Mouse (Mus musculus) CD8-positive naive resting alpha-beta T cell, adult 2 months (primary cell): ENCODE measurements around the gene Poc5.

Experiments used
- DNase-seq, 2 experiments: peaks; one replicate each; pipeline ENCODE4 v3.0.0; 2022; ENCODE audit warnings: low read depth in 2 of 2, low spot score in 2 of 2

The Poc5 gene

GRCm38 (mm10) chr13:96431595-96432156, 43.6 kb downstream of the Poc5 start:
- DNase-seq, result peak; percentile 63 to 79

- DNase-seq, result no peak
These were observed 44.3 kb downstream of the Poc5 start for GRCm38 (mm10) chr13:96432376-96432811.

- no peak for DNase-seq
These were observed 44.9 kb downstream of the Poc5 start for GRCm38 (mm10) chr13:96433041-96433440.

- DNase-seq, result no peak
These were observed 45.6 kb downstream of the Poc5 start for GRCm38 (mm10) chr13:96433648-96434190.

- no peak for DNase-seq
These were observed 46.8 kb downstream of the Poc5 start for GRCm38 (mm10) chr13:96434899-96435331.

- no peak for DNase-seq
These were observed 47.7 kb downstream of the Poc5 start for GRCm38 (mm10) chr13:96435793-96436192.

GRCm38 (mm10) chr13:96436921-96437320, 48.8 kb downstream of the Poc5 start:
- no peak for DNase-seq

- DNase-seq, result no peak
These were observed 52.3 kb downstream of the Poc5 start for GRCm38 (mm10) chr13:96440436-96440835.

GRCm38 (mm10) chr13:96450205-96450856, 62.2 kb downstream of the Poc5 start:
- DNase-seq, result no peak

GRCm38 (mm10) chr13:96450869-96451268, 62.8 kb downstream of the Poc5 start:
- no peak for DNase-seq

GRCm38 (mm10) chr13:96451386-96452140, 63.5 kb downstream of the Poc5 start:
- no peak for DNase-seq

GRCm38 (mm10) chr13:96452621-96453020, 64.5 kb downstream of the Poc5 start:
- DNase-seq, result no peak

- DNase-seq, result no peak
These were observed 66.2 kb downstream of the Poc5 start for GRCm38 (mm10) chr13:96454288-96454687.

GRCm38 (mm10) chr13:96457566-96457965, 69.5 kb downstream of the Poc5 start:
- DNase-seq, result no peak

- no peak for DNase-seq
These were observed 69.9 kb downstream of the Poc5 start for GRCm38 (mm10) chr13:96458018-96458417.

GRCm38 (mm10) chr13:96458606-96459005, 70.5 kb downstream of the Poc5 start:
- no peak for DNase-seq

- DNase-seq, result no peak
These were observed 74.5 kb downstream of the Poc5 start for GRCm38 (mm10) chr13:96462644-96463043.

- no peak for DNase-seq
These were observed 77.2 kb downstream of the Poc5 start for GRCm38 (mm10) chr13:96465315-96465714.
